8 mouse cellular contexts compared by ENCODE assay signal in the genomic region with DNA sequence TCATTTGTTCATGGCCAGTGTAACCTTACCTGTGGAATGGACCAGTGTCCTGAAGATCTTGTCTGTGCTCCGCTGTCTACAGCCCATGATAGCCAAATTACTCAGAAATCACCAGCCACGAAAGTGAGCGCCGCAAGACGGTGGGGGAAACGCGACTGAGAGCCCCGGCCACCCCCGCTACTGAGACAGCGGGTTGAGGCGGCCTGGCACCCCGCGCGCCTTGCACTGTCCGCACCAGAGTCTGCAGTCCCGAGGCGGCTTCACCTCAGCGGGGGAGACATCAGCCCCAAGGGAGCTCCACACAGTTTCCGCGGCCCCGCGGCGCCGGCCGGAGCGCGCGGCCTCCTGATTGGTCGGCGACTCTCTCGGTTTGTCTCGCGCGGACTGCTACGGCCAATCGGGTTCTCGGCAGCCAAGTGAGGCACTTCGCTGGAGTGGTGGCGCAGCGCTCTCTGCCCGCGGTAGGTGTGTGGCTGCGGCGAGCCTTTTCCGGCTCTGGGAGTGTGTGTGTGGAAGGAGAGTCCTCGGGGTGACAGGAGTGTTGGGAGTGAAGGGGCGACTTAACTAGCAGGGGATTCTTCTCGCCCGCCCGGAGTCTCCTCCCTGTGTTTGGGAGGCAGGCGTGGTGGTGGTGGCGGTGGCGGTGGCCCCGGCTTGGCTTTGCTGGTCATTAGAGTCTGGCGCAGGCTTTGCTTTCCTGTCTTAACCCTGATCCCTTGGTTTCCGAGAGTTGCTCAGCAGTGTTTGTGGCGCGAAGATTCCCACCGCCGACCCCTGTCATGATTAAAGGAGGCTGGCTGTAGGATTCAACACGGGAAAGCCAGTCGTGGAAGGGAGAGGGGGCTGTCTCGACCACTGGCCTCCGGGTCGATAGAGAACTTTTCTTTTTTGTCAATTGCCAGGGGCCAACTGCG. TPM values are rescaled to one million over a fixed set of nuclear protein-coding genes. Genes with fewer than 3 reads are reported as not detected.
DNase-seq lines count a peak whose midpoint lies in the region; ATAC-seq lines count a peak whose summit lies in the region.

A gene (minus strand): TSS at position 327 of the 914 bp plus-strand sequence.
A gene (plus strand): TSS at position 415 of the 914 bp plus-strand sequence.

- WGBS in heart, embryonic 14.5 days = under 1% methylated on average over 64 of the region's 66 CpGs
- under 1% methylated on average over 66 of the region's 66 CpGs for WGBS in liver, embryonic 13.5 days (ENCODE audit: insufficient replicate concordance)
- under 1% methylated on average over 66 of the region's 66 CpGs for WGBS in stomach, embryonic 16.5 days

- ATAC-seq in heart, embryonic 14.5 days (ENCODE audit: insufficient number of reproducible peaks, insufficient read depth, low FRiP score, low read depth) = peak; percentile 99
- peak; percentile 97 for ATAC-seq in liver, embryonic 13.5 days (ENCODE audit: low read depth)
- peak; percentile 99 for ATAC-seq in stomach, embryonic 16.5 days (ENCODE audit: insufficient read depth, low FRiP score)

- H3K4me3 ChIP-seq in brown adipose tissue, adult 24 weeks (ENCODE audit: insufficient read depth, low read depth, low read length) = peak within 1 kb of the TSS; percentile 96
- peak within 1 kb of the TSS; percentile 84 to 98 for H3K4me3 ChIP-seq in heart, embryonic 14.5 days (ENCODE audit: control insufficient read depth in 1 of 2, insufficient read depth in 1 of 2, low read depth in 1 of 2, low read length in 2 of 2)
- peak within 1 kb of the TSS; percentile 72 for H3K4me3 ChIP-seq in liver, embryonic 13.5 days (replicated peaks)
- peak within 1 kb of the TSS; percentile 95 for H3K4me3 ChIP-seq in stomach, embryonic 16.5 days (replicated peaks; ENCODE audit: low read length)

- peak; percentile 96 for DNase-seq in CD4-positive, CD25-positive, alpha-beta regulatory T cell, adult 2 months (ENCODE audit: low read depth, low spot score)
- DNase-seq in fat pad, adult 2 months (ENCODE audit: extremely low read depth, low read depth, low spot score) = peak; percentile 31
- peak; percentile 97 for DNase-seq in kidney, postnatal 14 days
- DNase-seq in liver, embryonic 13.5 days = peak; percentile 95
- peak; percentile 91 for DNase-seq in neural tube, embryonic 10.5 days (ENCODE audit: extremely low spot score, low spot score)

- no peaks in the 10 kb centered on the region for H3K36me3 ChIP-seq in heart, embryonic 14.5 days (ENCODE audit: control insufficient read depth, insufficient read depth, low read length)
- H3K36me3 ChIP-seq in liver, embryonic 13.5 days = peaks cover 6% of the 10 kb centered on the region; the same call in 1 of the 2 replicates
- no peaks in the 10 kb centered on the region for H3K36me3 ChIP-seq in stomach, embryonic 16.5 days (ENCODE audit: control insufficient read depth, insufficient read depth, low read length)

- peak within 1 kb of the TSS; percentile 88 for H3K9ac ChIP-seq in heart, embryonic 14.5 days (ENCODE audit: low read length)
- H3K9ac ChIP-seq in liver, embryonic 13.5 days = peak within 1 kb of the TSS; percentile 90
- H3K9ac ChIP-seq in stomach, embryonic 16.5 days (ENCODE audit: low read length) = peak within 1 kb of the TSS; percentile 94

- H3K27ac ChIP-seq in brown adipose tissue, adult 24 weeks (replicated peaks; ENCODE audit: low read depth, low read length) = peak within 1 kb of the TSS; percentile 79
- peak within 1 kb of the TSS; percentile 90 to 92 for H3K27ac ChIP-seq in heart, embryonic 14.5 days (replicated peaks in 1 of 2; ENCODE audit: control insufficient read depth in 1 of 2, insufficient read depth in 1 of 2, low read depth in 2 of 2, low read length in 2 of 2)
- peak within 1 kb of the TSS; percentile 91 for H3K27ac ChIP-seq in liver, embryonic 13.5 days
- peak within 1 kb of the TSS; percentile 92 for H3K27ac ChIP-seq in stomach, embryonic 16.5 days (ENCODE audit: low read length)

- no peaks in the 10 kb centered on the region for H3K9me3 ChIP-seq in heart, embryonic 14.5 days (ENCODE audit: control insufficient read depth, low read length)
- H3K9me3 ChIP-seq in liver, embryonic 13.5 days (replicated peaks) = no peaks in the 10 kb centered on the region
- H3K9me3 ChIP-seq in stomach, embryonic 16.5 days (replicated peaks; ENCODE audit: control insufficient read depth, low read length) = no peaks in the 10 kb centered on the region

- H3K4me2 ChIP-seq in heart, embryonic 14.5 days (ENCODE audit: low read length) = peak within 1 kb of the TSS; percentile 92
- H3K4me2 ChIP-seq in liver, embryonic 13.5 days = peak within 1 kb of the TSS; percentile 82
- peak within 1 kb of the TSS; percentile 83 for H3K4me2 ChIP-seq in stomach, embryonic 16.5 days (ENCODE audit: low read depth, low read length)

- H3K4me1 ChIP-seq in brown adipose tissue, adult 24 weeks (ENCODE audit: control insufficient read depth, insufficient read depth, insufficient read length, low read length) = peaks cover 2% of the 10 kb centered on the region; the same call in 1 of the 2 replicates
- H3K4me1 ChIP-seq in heart, embryonic 14.5 days (ENCODE audit: control insufficient read depth in 2 of 2, insufficient read depth in 2 of 2, low read length in 2 of 2) = peaks cover 0 to 7% of the 10 kb centered on the region in 2 experiments; a peak in 2 of 4 replicates
- H3K4me1 ChIP-seq in liver, embryonic 13.5 days (replicated peaks) = peaks cover 33% of the 10 kb centered on the region
- no peaks in the 10 kb centered on the region; the same call in 1 of the 2 replicates for H3K4me1 ChIP-seq in stomach, embryonic 16.5 days (ENCODE audit: control insufficient read depth, insufficient read depth, low read length)

- no peaks in the 10 kb centered on the region for H3K27me3 ChIP-seq in heart, embryonic 14.5 days (ENCODE audit: control insufficient read depth, insufficient read depth, low read length)
- no peaks in the 10 kb centered on the region for H3K27me3 ChIP-seq in liver, embryonic 13.5 days
- no peaks in the 10 kb centered on the region for H3K27me3 ChIP-seq in stomach, embryonic 16.5 days (ENCODE audit: control insufficient read depth, insufficient read depth, low read length)

RNA-seq across cellular contexts. Expression of the first gene that starts in this region (rescaled TPM):
- 4.3 and 5.6 TPM in 2 replicates for polyA plus RNA-seq in brown adipose tissue, adult 24 weeks (2012; ENCODE audit: insufficient read depth, insufficient read length, missing spikeins)
- polyA plus RNA-seq in heart, embryonic 14.5 days (2014; fragmentation: Nextera tagmentation; extraction: Ambion mirVana) = 6.8 and 8.3 TPM in 2 replicates
- 9.9 and 10.8 TPM in 2 replicates for polyA plus RNA-seq in liver, embryonic 13.5 days (2015; fragmentation: Nextera tagmentation; extraction: Ambion mirVana)
- 8.0 and 10.0 TPM in 2 replicates for polyA plus RNA-seq in stomach, embryonic 16.5 days (2015; fragmentation: Nextera tagmentation; extraction: Ambion mirVana)

RNA-seq across cellular contexts. Expression of the second gene that starts in this region (rescaled TPM):
- 33.1 and 44.4 TPM in 2 replicates for polyA plus RNA-seq in brown adipose tissue, adult 24 weeks (2012; ENCODE audit: insufficient read depth, insufficient read length, missing spikeins)
- polyA plus RNA-seq in heart, embryonic 14.5 days (2014; fragmentation: Nextera tagmentation; extraction: Ambion mirVana) = 25.2 and 26.5 TPM in 2 replicates
- 30.7 and 39.7 TPM in 2 replicates for polyA plus RNA-seq in liver, embryonic 13.5 days (2015; fragmentation: Nextera tagmentation; extraction: Ambion mirVana)
- 43.5 TPM in 2 replicates for polyA plus RNA-seq in stomach, embryonic 16.5 days (2015; fragmentation: Nextera tagmentation; extraction: Ambion mirVana)

Comparison
In these comparisons a context has a peak if more than half of its experiments do, and no peak if none do; other contexts are left out.
1. Peak in every context shown above with its lines: DNase-seq, ATAC-seq, H3K4me3 ChIP-seq and H3K27ac ChIP-seq.
2. DNase-seq: peak in every context shown above with its lines; median percentile 97 in kidney, postnatal 14 days; 96 in CD4-positive, CD25-positive, alpha-beta regulatory T cell, adult 2 months; 95 in liver, embryonic 13.5 days; 91 in neural tube, embryonic 10.5 days; 31 in fat pad, adult 2 months.